23 mouse cellular contexts compared by ENCODE assay signal in genomic region chr2:142434731-142435130, GRCm38 (mm10).
"Had no signal": no experiment of that assay in that cellular context is flagged by ENCODE, and none has a peak within 500 bp of the region (broad histone marks: within the 10 kb centered on the region; RNA-seq: fewer than 3 reads in every experiment).

No protein-coding gene starts in this region.

- H3K27me3 ChIP-seq: heart, embryonic 13.5 days; heart, embryonic 15.5 days; hindbrain, embryonic 13.5 days; hindbrain, embryonic 15.5 days; limb, embryonic 13.5 days; limb, embryonic 15.5 days; liver, embryonic 12.5 days had no signal

- H3K36me3 ChIP-seq: heart, embryonic 13.5 days; heart, embryonic 15.5 days; hindbrain, embryonic 13.5 days; hindbrain, embryonic 15.5 days; limb, embryonic 13.5 days; limb, embryonic 15.5 days; liver, embryonic 12.5 days had no signal

- ATAC-seq: hindbrain, postnatal 0 days; intestine, embryonic 16.5 days; liver, embryonic 12.5 days had no signal

- H3K4me1 ChIP-seq: heart, embryonic 13.5 days; heart, embryonic 15.5 days; limb, embryonic 13.5 days; limb, embryonic 15.5 days; liver, embryonic 12.5 days had no signal

- H3K4me3 ChIP-seq: heart, adult 2 months; heart, embryonic 13.5 days; heart, embryonic 15.5 days; hindbrain, embryonic 13.5 days; hindbrain, embryonic 15.5 days; limb, embryonic 13.5 days; limb, embryonic 15.5 days; liver, embryonic 12.5 days had no signal

- DNase-seq: gastrocnemius, postnatal 14 days; gastrocnemius, postnatal 36 days; heart, adult 11 months; heart, adult 2 months; heart, postnatal 14 days; heart, postnatal 36 days; kidney, adult 11 months; kidney, adult 2 months; kidney, postnatal 14 days; layer of hippocampus, adult 9-11 months; layer of hippocampus, postnatal 36 days; left cerebral cortex, postnatal 4 days had no signal

- H3K9ac ChIP-seq: heart, embryonic 13.5 days; heart, embryonic 15.5 days; hindbrain, embryonic 13.5 days; hindbrain, embryonic 15.5 days; limb, embryonic 13.5 days; limb, embryonic 15.5 days; liver, embryonic 12.5 days had no signal

- H3K27ac ChIP-seq: heart, adult 2 months; heart, embryonic 13.5 days; heart, embryonic 15.5 days; hindbrain, embryonic 13.5 days; hindbrain, embryonic 15.5 days; hindbrain, postnatal 0 days; kidney, postnatal 0 days; limb, embryonic 13.5 days; limb, embryonic 15.5 days; liver, embryonic 12.5 days had no signal

- H3K9me3 ChIP-seq: heart, embryonic 13.5 days; heart, embryonic 15.5 days; hindbrain, embryonic 13.5 days; hindbrain, embryonic 15.5 days; limb, embryonic 13.5 days; limb, embryonic 15.5 days; liver, embryonic 12.5 days had no signal

- H3K4me2 ChIP-seq: heart, embryonic 11.5 days; heart, embryonic 13.5 days; heart, embryonic 15.5 days; hindbrain, embryonic 13.5 days; hindbrain, embryonic 15.5 days; limb, embryonic 13.5 days; limb, embryonic 15.5 days; liver, embryonic 12.5 days had no signal
